In the genomic region with DNA sequence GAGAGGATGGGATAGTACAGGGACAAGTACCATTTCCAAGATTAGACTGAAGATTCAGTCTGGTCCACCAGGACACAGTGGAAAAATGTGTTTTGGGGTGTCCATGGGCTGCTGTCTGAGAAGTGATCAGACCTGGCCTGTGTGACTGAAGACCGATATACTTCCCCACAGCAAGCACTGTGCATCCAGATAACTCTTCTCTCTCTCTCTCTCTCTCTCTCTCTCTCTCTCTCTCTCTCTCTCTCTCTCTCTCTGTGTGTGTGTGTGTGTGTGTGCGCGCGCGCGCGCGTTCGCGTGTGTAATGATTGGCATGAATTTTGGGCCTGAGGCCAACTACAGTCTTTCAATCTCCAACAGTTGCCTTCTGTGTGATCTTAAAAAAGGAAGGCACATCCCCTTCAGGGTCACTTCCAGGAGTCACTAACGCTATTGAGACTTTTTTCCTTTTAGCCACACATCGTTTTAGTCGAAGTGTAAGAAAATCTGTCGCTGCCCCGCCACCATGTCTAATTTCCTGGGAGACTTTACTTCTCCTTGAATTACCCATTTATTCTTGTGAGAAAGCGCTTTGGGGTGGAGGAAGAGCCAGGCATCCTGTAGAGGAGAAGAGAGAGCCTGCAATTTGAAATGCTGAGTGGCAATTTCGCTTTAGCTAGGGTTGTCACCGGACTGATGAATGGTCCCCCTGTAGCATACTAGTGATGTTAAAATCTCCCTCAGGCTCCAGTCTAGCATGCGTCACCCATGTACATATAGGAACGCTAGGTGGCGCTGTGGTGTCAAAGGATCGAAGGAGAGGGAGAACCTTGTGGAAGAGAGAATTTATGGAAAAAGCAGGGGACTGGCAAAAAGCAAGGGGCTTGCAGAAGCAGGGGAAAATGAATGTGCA, we compare ENCODE assay signal across 8 mouse cellular contexts.
DNase-seq lines count a peak whose midpoint lies in the region; ATAC-seq and TF ChIP-seq lines count a peak whose summit lies in the region.

No protein-coding gene starts in this region.

- no peaks in the 10 kb centered on the region for H3K36me3 ChIP-seq in embryonic facial prominence, embryonic 11.5 days (replicated peaks; ENCODE audit: control insufficient read depth, insufficient read depth, low read depth, low read length)
- H3K36me3 ChIP-seq in heart, postnatal 0 days (replicated peaks; ENCODE audit: control insufficient read depth, insufficient read depth, low read length): no peaks in the 10 kb centered on the region
- H3K36me3 ChIP-seq in liver, embryonic 13.5 days: no peaks in the 10 kb centered on the region
- no peaks in the 10 kb centered on the region for H3K36me3 ChIP-seq in neural tube, embryonic 15.5 days

- no peak for TF ChIP-seq EP300 in heart, postnatal 0 days (IDR thresholded peaks at IDR 0.05; ENCODE audit: low read depth)

- 34% methylated on average over 22 of the region's 22 CpGs for WGBS in embryonic facial prominence, embryonic 11.5 days
- 60% methylated on average over 22 of the region's 22 CpGs for WGBS in heart, postnatal 0 days
- WGBS in liver, embryonic 13.5 days (ENCODE audit: insufficient replicate concordance): 53% methylated on average over 22 of the region's 22 CpGs
- WGBS in neural tube, embryonic 15.5 days: 20% methylated on average over 22 of the region's 22 CpGs

- peak; percentile 91 for TF ChIP-seq CTCF in heart, postnatal 0 days (IDR thresholded peaks at IDR 0.05; ENCODE audit: low read depth)

- H3K27ac ChIP-seq in embryonic facial prominence, embryonic 11.5 days (replicated peaks; ENCODE audit: low read depth, low read length): no peak overlapping the region
- H3K27ac ChIP-seq in heart, postnatal 0 days (ENCODE audit: low read depth): no peak overlapping the region
- H3K27ac ChIP-seq in liver, embryonic 13.5 days: no peak overlapping the region
- H3K27ac ChIP-seq in neural tube, embryonic 15.5 days (replicated peaks): peak overlapping the region; percentile 74

- peak overlapping the region; percentile 4; the same call in 1 of the 2 replicates for H3K4me2 ChIP-seq in embryonic facial prominence, embryonic 11.5 days (ENCODE audit: low read depth, low read length)
- H3K4me2 ChIP-seq in heart, postnatal 0 days (ENCODE audit: low read depth, low read length): no peak overlapping the region
- H3K4me2 ChIP-seq in liver, embryonic 13.5 days: no peak overlapping the region
- peak overlapping the region; percentile 46 for H3K4me2 ChIP-seq in neural tube, embryonic 15.5 days

- H3K4me3 ChIP-seq in embryonic facial prominence, embryonic 11.5 days (ENCODE audit: low read depth, low read length): no peak overlapping the region
- H3K4me3 ChIP-seq in heart, postnatal 0 days (ENCODE audit: low read depth, low read length): no peak overlapping the region
- H3K4me3 ChIP-seq in liver, embryonic 13.5 days (replicated peaks): no peak overlapping the region
- peak overlapping the region; percentile 23 for H3K4me3 ChIP-seq in neural tube, embryonic 15.5 days (replicated peaks)

- no peak overlapping the region for H3K9ac ChIP-seq in embryonic facial prominence, embryonic 11.5 days (replicated peaks; ENCODE audit: low read length)
- H3K9ac ChIP-seq in heart, postnatal 0 days (replicated peaks; ENCODE audit: low read depth, low read length): no peak overlapping the region
- H3K9ac ChIP-seq in liver, embryonic 13.5 days: no peak overlapping the region
- no peak overlapping the region for H3K9ac ChIP-seq in neural tube, embryonic 15.5 days (replicated peaks)

- H3K27me3 ChIP-seq in embryonic facial prominence, embryonic 11.5 days (ENCODE audit: control insufficient read depth, insufficient read depth, low read length): no peaks in the 10 kb centered on the region
- no peaks in the 10 kb centered on the region for H3K27me3 ChIP-seq in heart, postnatal 0 days (ENCODE audit: control insufficient read depth, insufficient read depth, low read length)
- no peaks in the 10 kb centered on the region for H3K27me3 ChIP-seq in liver, embryonic 13.5 days
- H3K27me3 ChIP-seq in neural tube, embryonic 15.5 days (replicated peaks): no peaks in the 10 kb centered on the region; the same call in 1 of the 2 replicates

- DNase-seq in CD4-positive helper T cell, adult 2 months (ENCODE audit: low read depth, low spot score): peak; percentile 11
- DNase-seq in adrenal gland, postnatal 4 days (ENCODE audit: low spot score in 2 of 2): peak; percentile 40 to 53
- DNase-seq in embryonic facial prominence, embryonic 11.5 days (ENCODE audit: low spot score): peak; percentile 92
- DNase-seq in heart, postnatal 0 days (ENCODE audit: low spot score): peak; percentile 71
- peak; percentile 66 to 86 for DNase-seq in kidney, postnatal 25 days
- peak; percentile 7 for DNase-seq in liver, embryonic 13.5 days
- DNase-seq in urinary bladder, postnatal 14 days (ENCODE audit: low spot score): peak; percentile 72

- ATAC-seq in embryonic facial prominence, embryonic 11.5 days (replicated peaks; ENCODE audit: insufficient number of reproducible peaks, low FRiP score, low TSS enrichment, low read depth): peak; percentile 83
- ATAC-seq in heart, postnatal 0 days (ENCODE audit: insufficient read depth, low read depth): no peak
- no peak; the same call in 1 of the 2 replicates for ATAC-seq in liver, embryonic 13.5 days (ENCODE audit: low read depth)
- ATAC-seq in neural tube, embryonic 15.5 days (ENCODE audit: low FRiP score): peak; percentile 94

- no peaks in the 10 kb centered on the region for H3K4me1 ChIP-seq in embryonic facial prominence, embryonic 11.5 days (ENCODE audit: control insufficient read depth, insufficient read depth, low read length)
- no peaks in the 10 kb centered on the region for H3K4me1 ChIP-seq in heart, postnatal 0 days (ENCODE audit: control insufficient read depth, insufficient read depth)
- H3K4me1 ChIP-seq in liver, embryonic 13.5 days (replicated peaks): no peaks in the 10 kb centered on the region
- peaks cover 6% of the 10 kb centered on the region for H3K4me1 ChIP-seq in neural tube, embryonic 15.5 days

- H3K9me3 ChIP-seq in embryonic facial prominence, embryonic 11.5 days (replicated peaks; ENCODE audit: control insufficient read depth, low read length): no peaks in the 10 kb centered on the region
- H3K9me3 ChIP-seq in heart, postnatal 0 days (replicated peaks; ENCODE audit: control insufficient read depth, low read length): no peaks in the 10 kb centered on the region
- H3K9me3 ChIP-seq in liver, embryonic 13.5 days (replicated peaks): no peaks in the 10 kb centered on the region
- H3K9me3 ChIP-seq in neural tube, embryonic 15.5 days (replicated peaks): no peaks in the 10 kb centered on the region

Comparison
In these comparisons a context has a peak if more than half of its experiments do, and no peak if none do; other contexts are left out.
1. DNase-seq: peak in every context shown above with its lines; median percentile 92 in embryonic facial prominence, embryonic 11.5 days; 76 in kidney, postnatal 25 days; 72 in urinary bladder, postnatal 14 days; 71 in heart, postnatal 0 days; 46 in adrenal gland, postnatal 4 days; 11 in CD4-positive helper T cell, adult 2 months; 7 in liver, embryonic 13.5 days.
2. ATAC-seq: peak in embryonic facial prominence, embryonic 11.5 days (single experiment) and neural tube, embryonic 15.5 days (single experiment); none in heart, postnatal 0 days (single experiment) and liver, embryonic 13.5 days (single experiment).
3. H3K4me2 ChIP-seq: peak in embryonic facial prominence, embryonic 11.5 days (single experiment) and neural tube, embryonic 15.5 days (single experiment); none in heart, postnatal 0 days (single experiment) and liver, embryonic 13.5 days (single experiment).